Mouse (Mus musculus): Measurements from ENCODE around the gene Cldn3. TPM values are rescaled to one million over a fixed set of nuclear protein-coding genes. Genes with fewer than 3 reads are reported as not detected.

The Cldn3 gene
- total and polyA plus RNA-seq, 3 experiments: not detected

GRCm38 (mm10) chr5:134951053-134951884 lies 34.7 kb upstream of the Cldn3 start:
- peak; percentile 39 for DNase-seq (ENCODE audit: extremely low read depth)
- Histone ChIP-seq H3K27ac (ENCODE audit: insufficient read depth, low read depth) (peak overlapping the region; percentile 43), H3K4me3 (replicated peaks in 1 of 3; ENCODE audit: low read depth in 2 of 3, low read length in 2 of 3, poor library complexity in 1 of 3) (no peak overlapping the region)

GRCm38 (mm10) chr5:134955491-134955890 lies 30.5 kb upstream of the Cldn3 start:
- H3K4me1 ChIP-seq (ENCODE audit: control insufficient read depth in 1 of 2, insufficient read depth in 2 of 2): peaks cover 18 to 23% of the 10 kb centered on the region in 2 experiments
- no peaks in the 10 kb centered on the region for H3K9me3 ChIP-seq (replicated peaks; ENCODE audit: low read length)
- no peak for TF ChIP-seq JUND (conservative IDR thresholded peaks at IDR 0.05; ENCODE audit: low read depth, low read length)
- DNase-seq (ENCODE audit: extremely low read depth): no peak
- no peaks in the 10 kb centered on the region for H3K27me3 ChIP-seq (replicated peaks)
- dilution Hi-C loops (cut with MboI; ENCODE audit: extremely low pct_ligation_motif_present, extremely low pct_unique_long_range_greater_than_20kb, low sequenced_read_pairs) (no loop called here), in situ Hi-C loops (cut with MboI; ENCODE audit: low pct_ligation_motif_present, low pct_unique_long_range_greater_than_20kb, low sequenced_read_pairs) (no loop called here)
- H3K79me2 ChIP-seq (replicated peaks; ENCODE audit: control insufficient read depth, extremely low read depth, insufficient read depth, poor library complexity, severe bottlenecking): no peaks in the 10 kb centered on the region
- H3K36me3 ChIP-seq (replicated peaks in 1 of 2; ENCODE audit: control insufficient read depth in 1 of 2, insufficient read depth in 1 of 2, low read length in 1 of 2): no peaks in the 10 kb centered on the region
- no peak overlapping the region for H3K9ac ChIP-seq (ENCODE audit: insufficient read depth, low read depth)
- no peak overlapping the region for H3K27ac ChIP-seq (ENCODE audit: insufficient read depth, low read depth)
- no peak overlapping the region for H3K4me3 ChIP-seq (replicated peaks in 1 of 3; ENCODE audit: low read depth in 2 of 3, low read length in 2 of 3, poor library complexity in 1 of 3)
- no peak overlapping the region for H3K4me2 ChIP-seq (ENCODE audit: insufficient read depth, low read depth, poor library complexity, severe bottlenecking)

More at GRCm38 (mm10) chr5:134951053-134951884, 34.7 kb upstream of the Cldn3 start:
- Histone ChIP-seq H3K9ac (ENCODE audit: insufficient read depth, low read depth) (0 out of 2 replicates have a peak overlapping the region, but pooled peaks have one; percentile 8), H3K27me3 (replicated peaks) (peaks cover 2% of the 10 kb centered on the region), H3K79me2 (replicated peaks; ENCODE audit: control insufficient read depth, extremely low read depth, insufficient read depth, poor library complexity, severe bottlenecking) (no peaks in the 10 kb centered on the region), H3K36me3 (replicated peaks in 1 of 2; ENCODE audit: control insufficient read depth in 1 of 2, insufficient read depth in 1 of 2, low read length in 1 of 2) (no peaks in the 10 kb centered on the region), H3K4me1 (ENCODE audit: control insufficient read depth in 1 of 2, insufficient read depth in 2 of 2) (peaks cover 20 to 33% of the 10 kb centered on the region in 2 experiments), H3K9me3 (replicated peaks; ENCODE audit: low read length) (no peaks in the 10 kb centered on the region), H3K4me2 (ENCODE audit: insufficient read depth, low read depth, poor library complexity, severe bottlenecking) (peak overlapping the region; percentile 58)
- in situ Hi-C loops (cut with MboI; ENCODE audit: low pct_ligation_motif_present, low pct_unique_long_range_greater_than_20kb, low sequenced_read_pairs) (no loop called here), dilution Hi-C loops (cut with MboI; ENCODE audit: extremely low pct_ligation_motif_present, extremely low pct_unique_long_range_greater_than_20kb, low sequenced_read_pairs) (no loop called here)
- TF ChIP-seq MXI1 (IDR thresholded peaks at IDR 0.05; ENCODE audit: low read depth, low read length) (no peak), ELF1 (IDR thresholded peaks at IDR 0.05; ENCODE audit: low read depth, low read length) (peak; percentile 32; the same call in 1 of the 2 replicates), TBP (conservative IDR thresholded peaks at IDR 0.05; ENCODE audit: low read depth, low read length) (0 out of 2 replicates have a peak, but pooled peaks have one; percentile 22), CHD2 (IDR thresholded peaks at IDR 0.05; ENCODE audit: low read length) (peak; percentile 87), UBTF (IDR thresholded peaks at IDR 0.05; ENCODE audit: low read depth, low read length) (no peak), MYC (IDR thresholded peaks at IDR 0.05; ENCODE audit: low read depth, low read length) (0 out of 2 replicates have a peak, but pooled peaks have one; percentile 56), CHD1 (IDR thresholded peaks at IDR 0.05; ENCODE audit: low read depth, low read length) (no peak), BHLHE40 (IDR thresholded peaks at IDR 0.05; ENCODE audit: low read depth, low read length) (peak; percentile 13; the same call in 1 of the 2 replicates), SIN3A (IDR thresholded peaks at IDR 0.05; ENCODE audit: low read length) (0 out of 2 replicates have a peak, but pooled peaks have one; percentile 13), JUN (IDR thresholded peaks at IDR 0.05; ENCODE audit: insufficient read depth, low read depth, low read length) (no peak), ZKSCAN1 (IDR thresholded peaks at IDR 0.05; ENCODE audit: borderline replicate concordance, low read depth, low read length) (peak; percentile 83), EP300 (IDR thresholded peaks at IDR 0.05; ENCODE audit: low read length) (no peak), TCF12 (IDR thresholded peaks at IDR 0.05; ENCODE audit: low read depth, low read length) (peak; percentile 40; the same call in 1 of the 2 replicates), USF1 (IDR thresholded peaks at IDR 0.05; ENCODE audit: low read depth, low read length) (no peak), POLR2A (IDR thresholded peaks at IDR 0.05; ENCODE audit: low read depth, low read length) (peak; percentile 24; the same call in 1 of the 2 replicates)

Data from CH12.LX (cell line).